Mouse (Mus musculus): ENCODE data around the gene Fxn. TPM values are rescaled to one million over a fixed set of nuclear protein-coding genes. Genes with fewer than 3 reads are reported as not detected.

The Fxn gene
- polyA plus RNA-seq (2012; fragmentation: generic; extraction: Trizol): 17.6 TPM

- H3K4me2 ChIP-seq (ENCODE audit: low read depth): peak within 1 kb of the TSS; percentile 97
- TF ChIP-seq REST (IDR thresholded peaks at IDR 0.05; ENCODE audit: insufficient read depth, insufficient read length): no peak
- no peak for TF ChIP-seq MAX (IDR thresholded peaks at IDR 0.05; ENCODE audit: low read depth)
- TF ChIP-seq TCF12 (IDR thresholded peaks at IDR 0.05; ENCODE audit: insufficient read depth, poor library complexity, severe bottlenecking): no peak
- no peak for TF ChIP-seq POLR2AphosphoS2 (IDR thresholded peaks at IDR 0.05; ENCODE audit: insufficient read length, low read depth)
- no peak for TF ChIP-seq E2F4 (IDR thresholded peaks at IDR 0.05; ENCODE audit: insufficient read depth)
- no peak for TF ChIP-seq USF1 (IDR thresholded peaks at IDR 0.05; ENCODE audit: low read depth)
- no peak for TF ChIP-seq SRF (IDR thresholded peaks at IDR 0.05; ENCODE audit: control insufficient read depth, insufficient read length, low read depth)
- TF ChIP-seq MYOG (IDR thresholded peaks at IDR 0.05; ENCODE audit: control insufficient read depth in 1 of 3, insufficient read depth in 1 of 3, insufficient read length in 2 of 3, low read depth in 2 of 3): no peak
- no peak for TF ChIP-seq MYOD1 (IDR thresholded peaks at IDR 0.05; ENCODE audit: control insufficient read depth in 1 of 3, insufficient read length in 2 of 3, low read depth in 2 of 3)
- TF ChIP-seq TCF3 (IDR thresholded peaks at IDR 0.05; ENCODE audit: insufficient read length, low read depth): no peak
- no peak for TF ChIP-seq CEBPB (IDR thresholded peaks at IDR 0.05; ENCODE audit: insufficient read depth, poor library complexity, severe bottlenecking)
- TF ChIP-seq POLR2A (IDR thresholded peaks at IDR 0.05; ENCODE audit: insufficient read length, low read depth): no peak
- H3K27me3 ChIP-seq (ENCODE audit: control insufficient read depth, insufficient read depth, insufficient read length): no peaks in the 10 kb centered on the region
Measured at GRCm38 (mm10) chr19:24280601-24281228, at the start of gene Fxn. TSS of gene Fxn (minus strand) at chr19:24280605.

GRCm38 (mm10) chr19:24327921-24328320 lies 47.5 kb upstream of the Fxn start:
- TF ChIP-seq MAX (IDR thresholded peaks at IDR 0.05; ENCODE audit: low read depth) (no peak), POLR2AphosphoS2 (IDR thresholded peaks at IDR 0.05; ENCODE audit: insufficient read length, low read depth) (no peak), POLR2A (IDR thresholded peaks at IDR 0.05; ENCODE audit: insufficient read length, low read depth) (no peak), REST (IDR thresholded peaks at IDR 0.05; ENCODE audit: insufficient read depth, insufficient read length) (no peak), MYOD1 (IDR thresholded peaks at IDR 0.05; ENCODE audit: control insufficient read depth in 1 of 3, insufficient read length in 2 of 3, low read depth in 2 of 3) (no peak), MYOG (IDR thresholded peaks at IDR 0.05; ENCODE audit: control insufficient read depth in 1 of 3, insufficient read depth in 1 of 3, insufficient read length in 2 of 3, low read depth in 2 of 3) (no peak), TCF12 (IDR thresholded peaks at IDR 0.05; ENCODE audit: insufficient read depth, poor library complexity, severe bottlenecking) (no peak), TCF3 (IDR thresholded peaks at IDR 0.05; ENCODE audit: insufficient read length, low read depth) (no peak), USF1 (IDR thresholded peaks at IDR 0.05; ENCODE audit: low read depth) (no peak), CEBPB (IDR thresholded peaks at IDR 0.05; ENCODE audit: insufficient read depth, poor library complexity, severe bottlenecking) (no peak), SRF (IDR thresholded peaks at IDR 0.05; ENCODE audit: control insufficient read depth, insufficient read length, low read depth) (no peak), E2F4 (IDR thresholded peaks at IDR 0.05; ENCODE audit: insufficient read depth) (no peak)
- H3K79me2 ChIP-seq (ENCODE audit: control insufficient read depth, insufficient read depth): no peaks in the 10 kb centered on the region
- H3K27me3 ChIP-seq (ENCODE audit: control insufficient read depth, insufficient read depth, insufficient read length): no peaks in the 10 kb centered on the region
- no peak overlapping the region for H3ac ChIP-seq (ENCODE audit: control insufficient read depth, insufficient read length)
- no peaks in the 10 kb centered on the region for H3K36me3 ChIP-seq (ENCODE audit: control insufficient read depth, insufficient read depth)
- H3K4me3 ChIP-seq: no peak overlapping the region
- H3K4me2 ChIP-seq (ENCODE audit: low read depth): no peak overlapping the region

More at GRCm38 (mm10) chr19:24280601-24281228, at the start of gene Fxn:
- no peaks in the 10 kb centered on the region for H3K36me3 ChIP-seq (ENCODE audit: control insufficient read depth, insufficient read depth)
- no peaks in the 10 kb centered on the region for H3K79me2 ChIP-seq (ENCODE audit: control insufficient read depth, insufficient read depth)
- peak within 1 kb of the TSS; percentile 34 for H3ac ChIP-seq (ENCODE audit: control insufficient read depth, insufficient read length)
- peak within 1 kb of the TSS; percentile 26 for H3K4me3 ChIP-seq

DNA sequence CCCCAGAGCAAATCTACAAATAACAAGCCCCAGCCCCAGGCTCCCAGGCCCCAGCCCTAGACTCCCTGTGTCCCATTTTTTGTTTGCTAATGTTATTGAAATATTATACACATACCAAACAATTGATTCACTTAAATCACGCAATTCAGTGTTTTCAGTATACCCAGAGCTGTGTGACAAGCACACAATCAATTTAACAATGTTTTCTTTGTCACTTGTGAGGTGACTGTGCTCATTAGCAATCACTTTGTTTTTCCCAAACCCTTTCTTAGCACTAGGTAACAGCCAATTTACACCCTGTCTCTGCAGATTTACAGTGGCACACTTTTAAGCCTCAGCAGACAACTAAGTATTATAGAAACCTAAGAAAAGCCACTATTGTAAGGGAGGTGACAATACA lies 46.6 kb upstream of the Fxn start:
- H3K36me3 ChIP-seq (ENCODE audit: control insufficient read depth, insufficient read depth): no peaks in the 10 kb centered on the region
- TF ChIP-seq SRF (IDR thresholded peaks at IDR 0.05; ENCODE audit: control insufficient read depth, insufficient read length, low read depth) (no peak), POLR2A (IDR thresholded peaks at IDR 0.05; ENCODE audit: insufficient read length, low read depth) (no peak), TCF3 (IDR thresholded peaks at IDR 0.05; ENCODE audit: insufficient read length, low read depth) (no peak), E2F4 (IDR thresholded peaks at IDR 0.05; ENCODE audit: insufficient read depth) (no peak), CEBPB (IDR thresholded peaks at IDR 0.05; ENCODE audit: insufficient read depth, poor library complexity, severe bottlenecking) (no peak), MAX (IDR thresholded peaks at IDR 0.05; ENCODE audit: low read depth) (no peak)
- H3K4me3 ChIP-seq: no peak overlapping the region
- H3K27me3 ChIP-seq (ENCODE audit: control insufficient read depth, insufficient read depth, insufficient read length): no peaks in the 10 kb centered on the region
- H3K4me2 ChIP-seq (ENCODE audit: low read depth): no peak overlapping the region
- H3K79me2 ChIP-seq (ENCODE audit: control insufficient read depth, insufficient read depth): no peaks in the 10 kb centered on the region
- H3ac ChIP-seq (ENCODE audit: control insufficient read depth, insufficient read length): no peak overlapping the region

GRCm38 (mm10) chr19:24325692-24326091 lies 45.3 kb upstream of the Fxn start:
- Histone ChIP-seq H3K79me2 (ENCODE audit: control insufficient read depth, insufficient read depth) (no peaks in the 10 kb centered on the region), H3K27me3 (ENCODE audit: control insufficient read depth, insufficient read depth, insufficient read length) (no peaks in the 10 kb centered on the region), H3K4me3 (no peak overlapping the region), H3ac (ENCODE audit: control insufficient read depth, insufficient read length) (no peak overlapping the region), H3K36me3 (ENCODE audit: control insufficient read depth, insufficient read depth) (no peaks in the 10 kb centered on the region), H3K4me2 (ENCODE audit: low read depth) (peak overlapping the region; percentile 2)
- no peak for TF ChIP-seq CEBPB (IDR thresholded peaks at IDR 0.05; ENCODE audit: insufficient read depth, poor library complexity, severe bottlenecking)
- no peak for TF ChIP-seq MAX (IDR thresholded peaks at IDR 0.05; ENCODE audit: low read depth)
- TF ChIP-seq E2F4 (IDR thresholded peaks at IDR 0.05; ENCODE audit: insufficient read depth): no peak
- TF ChIP-seq POLR2AphosphoS2 (IDR thresholded peaks at IDR 0.05; ENCODE audit: insufficient read length, low read depth): no peak
- TF ChIP-seq MYOD1 (IDR thresholded peaks at IDR 0.05; ENCODE audit: control insufficient read depth in 1 of 3, insufficient read length in 2 of 3, low read depth in 2 of 3): no peak
- TF ChIP-seq SRF (IDR thresholded peaks at IDR 0.05; ENCODE audit: control insufficient read depth, insufficient read length, low read depth): no peak
- TF ChIP-seq USF1 (IDR thresholded peaks at IDR 0.05; ENCODE audit: low read depth): no peak
- TF ChIP-seq POLR2A (IDR thresholded peaks at IDR 0.05; ENCODE audit: insufficient read length, low read depth): no peak
- TF ChIP-seq TCF3 (IDR thresholded peaks at IDR 0.05; ENCODE audit: insufficient read length, low read depth): no peak
- TF ChIP-seq MYOG (IDR thresholded peaks at IDR 0.05; ENCODE audit: control insufficient read depth in 1 of 3, insufficient read depth in 1 of 3, insufficient read length in 2 of 3, low read depth in 2 of 3): no peak
- TF ChIP-seq REST (IDR thresholded peaks at IDR 0.05; ENCODE audit: insufficient read depth, insufficient read length): no peak
- TF ChIP-seq TCF12 (IDR thresholded peaks at IDR 0.05; ENCODE audit: insufficient read depth, poor library complexity, severe bottlenecking): no peak
